Mouse (Mus musculus) right cerebral cortex, adult 18-20 months (tissue): ENCODE measurements around the gene Slc4a4.

ENCODE experiments used
- DNase-seq: peaks from one replicate; pipeline ENCODE4 v3.0.0; 2022; ENCODE audit warnings: mixed read lengths

Slc4a4 gene

GRCm38 (mm10) chr5:88886668-88887555, at the start of gene Slc4a4:
Slc4a4 (plus strand) TSS chr5:88886818.
- DNase-seq, result peak; percentile 21

GRCm38 (mm10) chr5:88840080-88840798, 46.4 kb upstream of the Slc4a4 start:
- DNase-seq, result no peak

- no peak for DNase-seq
Measured at GRCm38 (mm10) chr5:88857311-88857710, 29.3 kb upstream of the Slc4a4 start.

GRCm38 (mm10) chr5:88857801-88858200, 28.8 kb upstream of the Slc4a4 start:
- DNase-seq, result no peak

GRCm38 (mm10) chr5:88858226-88858625, 28.4 kb upstream of the Slc4a4 start:
- no peak for DNase-seq

- DNase-seq, result no peak
Measured at GRCm38 (mm10) chr5:88862163-88862562, 24.5 kb upstream of the Slc4a4 start.

GRCm38 (mm10) chr5:88862794-88863193, 23.8 kb upstream of the Slc4a4 start:
- DNase-seq, result no peak

GRCm38 (mm10) chr5:88884101-88884500, 2.5 kb upstream of the Slc4a4 start:
- peak; percentile 58 for DNase-seq

GRCm38 (mm10) chr5:88885503-88885902, 1.1 kb upstream of the Slc4a4 start:
- no peak for DNase-seq

- DNase-seq, result no peak
Measured at GRCm38 (mm10) chr5:88885944-88886343, 674 bp upstream of the Slc4a4 start.

- DNase-seq, result no peak
Measured at GRCm38 (mm10) chr5:88886349-88886667, 310 bp upstream of the Slc4a4 start.

- DNase-seq, result peak; percentile 5
Measured at GRCm38 (mm10) chr5:88887556-88888412, 1.2 kb downstream of the Slc4a4 start.

GRCm38 (mm10) chr5:88888413-88888700, 1.7 kb downstream of the Slc4a4 start:
- no peak for DNase-seq

- no peak for DNase-seq
Measured at GRCm38 (mm10) chr5:88889326-88889725, 2.7 kb downstream of the Slc4a4 start.

GRCm38 (mm10) chr5:88890146-88890545, 3.5 kb downstream of the Slc4a4 start:
- no peak for DNase-seq

GRCm38 (mm10) chr5:88896574-88896973, 10.0 kb downstream of the Slc4a4 start:
- no peak for DNase-seq

GRCm38 (mm10) chr5:88903111-88903510, 16.5 kb downstream of the Slc4a4 start:
- no peak for DNase-seq

GRCm38 (mm10) chr5:88903526-88903925, 16.9 kb downstream of the Slc4a4 start:
- no peak for DNase-seq

- DNase-seq, result no peak
Measured at GRCm38 (mm10) chr5:88904841-88905240, 18.2 kb downstream of the Slc4a4 start.

GRCm38 (mm10) chr5:88907615-88908014, 21.0 kb downstream of the Slc4a4 start:
- DNase-seq, result no peak

GRCm38 (mm10) chr5:88912629-88913028, 26.0 kb downstream of the Slc4a4 start:
- no peak for DNase-seq

GRCm38 (mm10) chr5:88915082-88915481, 28.5 kb downstream of the Slc4a4 start:
- DNase-seq, result no peak

GRCm38 (mm10) chr5:88916501-88916971, 29.9 kb downstream of the Slc4a4 start:
- DNase-seq, result no peak
